Mouse (Mus musculus) lung, postnatal 14 days (tissue): ENCODE results near the gene Il18rap.
"Not testable (repeated sequence)": the region's sequence is repeated elsewhere in the genome, so short reads cannot be mapped to it uniquely, and the experiment has no call there.

Source experiments
- DNase-seq: peaks from one replicate; pipeline ENCODE4 v3.0.0; 2021

Il18rap gene

GRCm38 (mm10) chr1:40546645-40547044 is 31.5 kb downstream of the Il18rap start:
- DNase-seq: no peak

- DNase-seq: no peak
Measured at GRCm38 (mm10) chr1:40547064-40547572, 32.0 kb downstream of the Il18rap start.

DNA sequence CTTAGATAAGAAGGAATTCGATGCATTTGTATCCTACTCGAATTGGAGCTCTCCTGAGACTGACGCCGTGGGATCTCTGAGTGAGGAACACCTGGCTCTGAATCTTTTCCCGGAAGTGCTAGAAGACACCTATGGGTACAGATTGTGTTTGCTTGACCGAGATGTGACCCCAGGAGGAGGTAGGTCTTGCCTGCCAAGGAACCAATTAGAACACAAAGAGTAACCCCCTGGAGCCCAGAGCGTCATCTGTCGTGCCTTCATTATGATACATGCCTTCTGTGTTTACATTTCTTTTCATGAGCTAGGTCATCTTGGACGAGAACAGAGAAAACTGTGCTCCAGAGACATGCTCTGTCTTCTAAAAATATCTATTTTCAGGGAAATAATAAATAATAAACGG is 32.6 kb downstream of the Il18rap start:
- DNase-seq: no peak

- DNase-seq: no peak
Measured at GRCm38 (mm10) chr1:40569374-40569773, 54.2 kb downstream of the Il18rap start.

- peak; percentile 32 for DNase-seq
Measured at GRCm38 (mm10) chr1:40579784-40580183, 64.6 kb downstream of the Il18rap start, which contains the start of gene Slc9a4. Gene Slc9a4 (plus strand): TSS chr1:40580081.

GRCm38 (mm10) chr1:40580269-40580668 is 65.1 kb downstream of the Il18rap start:
- no peak for DNase-seq

DNA sequence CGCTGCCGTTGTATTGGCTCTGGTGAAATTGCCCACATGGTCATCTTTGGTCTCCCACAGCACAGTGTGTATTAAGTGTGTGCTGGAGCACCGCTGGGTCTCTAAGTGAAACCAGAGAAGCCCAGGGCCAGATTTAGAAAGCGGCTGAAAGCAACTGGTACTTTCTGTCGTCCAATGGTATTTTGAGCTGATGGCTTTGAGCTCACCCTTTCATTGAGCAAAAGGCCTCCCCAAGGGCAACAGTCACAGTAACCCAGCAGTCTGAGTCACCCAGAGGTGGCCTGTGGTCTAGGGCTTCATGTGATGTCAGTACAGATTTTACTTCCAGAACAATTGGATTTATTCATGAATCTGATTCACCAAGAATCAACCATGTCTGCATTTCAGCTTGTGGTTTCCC is 71.6 kb downstream of the Il18rap start:
- DNase-seq: no peak

- DNase-seq: no peak
Measured at GRCm38 (mm10) chr1:40590931-40591330, 75.8 kb downstream of the Il18rap start.

GRCm38 (mm10) chr1:40597822-40598221 is 82.7 kb downstream of the Il18rap start:
- DNase-seq: no peak

GRCm38 (mm10) chr1:40599661-40600060 is 84.5 kb downstream of the Il18rap start:
- DNase-seq: not testable (repeated sequence)

GRCm38 (mm10) chr1:40600394-40601327 is 85.5 kb downstream of the Il18rap start:
- no peak for DNase-seq
